Mouse (Mus musculus): Measurements from ENCODE around the gene Mcts2. TPM values are rescaled to one million over a fixed set of nuclear protein-coding genes. Genes with fewer than 3 reads are reported as not detected.

The Mcts2 gene
- polyA plus RNA-seq, 1 experiment from 2014 or later: 23.0 TPM

Other genes starting within 250 kb of the Mcts2 start
- gene Defb23, start 222.4 kb upstream of the Mcts2 start, polyA plus RNA-seq (2015; fragmentation: Nextera tagmentation; extraction: Ambion mirVana): not detected in 2 replicates
- gene Defb20, start 210.0 kb upstream of the Mcts2 start, polyA plus RNA-seq (2015; fragmentation: Nextera tagmentation; extraction: Ambion mirVana): not detected in 2 replicates
- gene Defb22, start 196.9 kb upstream of the Mcts2 start, polyA plus RNA-seq (2015; fragmentation: Nextera tagmentation; extraction: Ambion mirVana): not detected in 2 replicates
- not detected in 2 replicates for gene Defb26, start 175.3 kb upstream of the Mcts2 start, polyA plus RNA-seq (2015; fragmentation: Nextera tagmentation; extraction: Ambion mirVana)
- gene Defb28, start 168.8 kb upstream of the Mcts2 start, polyA plus RNA-seq (2015; fragmentation: Nextera tagmentation; extraction: Ambion mirVana): not detected in 2 replicates
- gene Defb29, start 146.9 kb upstream of the Mcts2 start, polyA plus RNA-seq (2015; fragmentation: Nextera tagmentation; extraction: Ambion mirVana): not detected in 2 replicates
- gene Gm17416, start 117.7 kb upstream of the Mcts2 start, polyA plus RNA-seq (2015; fragmentation: Nextera tagmentation; extraction: Ambion mirVana): not detected in 2 replicates
- not detected in 2 replicates for gene Defb21, start 114.3 kb upstream of the Mcts2 start, polyA plus RNA-seq (2015; fragmentation: Nextera tagmentation; extraction: Ambion mirVana)
- 0.75 and 1.0 TPM in 2 replicates for gene Defb19, start 106.7 kb upstream of the Mcts2 start, polyA plus RNA-seq (2015; fragmentation: Nextera tagmentation; extraction: Ambion mirVana)
- not detected in 2 replicates for gene Defb45, start 87.6 kb upstream of the Mcts2 start, polyA plus RNA-seq (2015; fragmentation: Nextera tagmentation; extraction: Ambion mirVana)
- gene Defb36, start 82.7 kb upstream of the Mcts2 start, polyA plus RNA-seq (2015; fragmentation: Nextera tagmentation; extraction: Ambion mirVana): not detected in 2 replicates
- 0.68 and 1.1 TPM in 2 replicates for gene Defb25, start 64.0 kb upstream of the Mcts2 start, polyA plus RNA-seq (2015; fragmentation: Nextera tagmentation; extraction: Ambion mirVana)
- gene Rem1, start 60.1 kb upstream of the Mcts2 start, polyA plus RNA-seq (2015; fragmentation: Nextera tagmentation; extraction: Ambion mirVana): 10.5 and 12.6 TPM in 2 replicates
- gene H13, start 17.6 kb upstream of the Mcts2 start, polyA plus RNA-seq (2015; fragmentation: Nextera tagmentation; extraction: Ambion mirVana): 81.9 and 84.7 TPM in 2 replicates
- gene Id1, start 49.2 kb downstream of the Mcts2 start, polyA plus RNA-seq (2015; fragmentation: Nextera tagmentation; extraction: Ambion mirVana): 56.7 and 58.8 TPM in 2 replicates
- 11.8 and 13.4 TPM in 2 replicates for gene Cox4i2, start 67.1 kb downstream of the Mcts2 start, polyA plus RNA-seq (2015; fragmentation: Nextera tagmentation; extraction: Ambion mirVana)
- gene Bcl2l1, start 144.7 kb downstream of the Mcts2 start, polyA plus RNA-seq (2015; fragmentation: Nextera tagmentation; extraction: Ambion mirVana): 59.6 and 62.8 TPM in 2 replicates
- 51.1 and 55.5 TPM in 2 replicates for gene Tpx2, start 160.9 kb downstream of the Mcts2 start, polyA plus RNA-seq (2015; fragmentation: Nextera tagmentation; extraction: Ambion mirVana)
- 0.19 and 0.29 TPM in 2 replicates for gene Mylk2, start 224.3 kb downstream of the Mcts2 start, polyA plus RNA-seq (2015; fragmentation: Nextera tagmentation; extraction: Ambion mirVana)
- 2.5 and 2.7 TPM in 2 replicates for gene Foxs1, start 246.2 kb downstream of the Mcts2 start, polyA plus RNA-seq (2015; fragmentation: Nextera tagmentation; extraction: Ambion mirVana)

Measured in heart, embryonic 13.5 days (tissue).